Mouse (Mus musculus) retina, postnatal 1 day (tissue): Measurements from ENCODE around the gene Fam198a.

Experiments
- DNase-seq: peaks from one replicate; pipeline ENCODE4 v3.0.0-alpha.2; 2012

The Fam198a gene

DNA sequence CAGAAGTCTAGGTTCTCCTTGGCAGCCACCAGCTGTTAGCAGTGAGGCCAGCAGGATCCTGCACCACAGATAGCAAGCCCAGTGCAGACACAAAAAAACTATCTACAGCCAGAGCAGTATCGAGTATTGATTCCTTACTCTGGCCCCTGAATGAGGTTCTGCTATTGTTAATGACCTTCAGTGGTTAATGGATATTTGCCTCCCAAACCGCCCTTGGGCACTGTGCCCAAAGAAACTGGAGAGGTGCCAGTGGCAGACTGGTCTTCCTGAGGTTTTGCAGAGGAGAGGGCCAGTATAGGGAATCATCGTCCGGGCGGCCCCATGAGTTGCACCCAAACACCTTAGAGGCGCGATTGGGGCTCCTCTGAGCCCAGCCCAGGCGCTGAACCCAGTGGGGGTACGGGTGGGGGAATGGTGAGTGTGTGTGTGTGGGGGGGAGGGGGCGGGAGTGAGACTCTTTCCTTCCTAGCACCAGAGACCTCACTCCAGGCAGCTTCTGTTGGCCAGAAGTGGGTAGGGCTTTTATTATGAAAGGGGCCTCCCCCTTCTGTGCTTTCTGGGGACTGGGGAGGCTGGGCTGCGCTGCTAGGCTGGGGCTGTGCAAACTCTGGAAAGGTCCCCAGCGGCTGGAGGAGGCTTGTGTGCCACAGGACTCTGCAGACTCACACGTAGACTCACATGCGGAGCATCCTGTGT lies at the start of gene Fam198a:
Gene Fam198a, plus strand, starts transcription at position 571 of the 696 bp plus-strand sequence.
- DNase-seq = peak; percentile 87

DNA sequence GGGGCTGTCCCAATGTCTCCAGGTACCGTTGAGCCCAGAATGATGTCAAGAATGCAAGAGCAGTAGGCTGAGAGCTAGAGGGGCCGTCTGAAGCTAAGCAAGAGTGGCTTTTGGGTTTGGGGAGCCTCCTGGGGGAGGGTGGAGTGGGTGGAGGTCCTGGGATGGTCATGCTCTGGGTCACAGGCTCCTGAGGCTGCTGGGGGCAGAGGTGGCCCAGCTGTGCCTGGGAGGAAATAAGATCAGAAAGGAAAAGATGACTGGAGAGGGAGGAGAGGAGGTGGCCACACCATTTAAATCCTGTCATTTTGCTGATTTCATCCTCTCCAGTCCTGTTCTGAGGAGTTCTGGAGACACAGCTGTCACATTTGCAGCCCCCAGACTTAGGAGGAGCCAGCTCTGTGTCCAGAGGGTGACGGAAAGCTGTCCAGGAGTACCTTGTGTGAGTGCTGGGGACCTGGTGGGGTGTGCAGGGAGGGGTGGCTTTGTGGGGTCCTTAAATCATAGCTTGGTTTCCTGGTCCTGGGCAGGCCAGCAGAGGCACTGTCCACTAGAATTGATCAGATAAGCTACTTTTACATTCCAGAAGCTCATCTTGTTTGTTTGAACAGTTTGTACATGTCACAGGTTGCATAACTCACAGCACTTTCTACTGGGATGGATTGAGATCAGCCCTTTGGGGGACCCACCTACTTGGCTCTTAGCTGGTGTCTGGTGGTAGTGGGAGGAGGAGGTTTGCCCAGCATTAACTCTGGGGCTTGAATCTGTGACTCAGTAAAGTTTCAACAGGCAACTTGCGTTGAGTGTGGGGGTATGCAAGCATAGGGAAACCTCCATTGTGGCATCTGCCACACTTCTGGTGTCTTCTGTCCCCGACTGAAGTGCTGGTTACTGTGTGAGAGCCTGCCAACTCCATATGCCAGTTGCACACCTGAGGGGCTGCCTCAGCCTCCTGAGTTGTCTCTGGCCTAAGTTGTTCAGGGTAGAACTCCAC lies 48.8 kb upstream of the Fam198a start:
- DNase-seq = no peak

DNA sequence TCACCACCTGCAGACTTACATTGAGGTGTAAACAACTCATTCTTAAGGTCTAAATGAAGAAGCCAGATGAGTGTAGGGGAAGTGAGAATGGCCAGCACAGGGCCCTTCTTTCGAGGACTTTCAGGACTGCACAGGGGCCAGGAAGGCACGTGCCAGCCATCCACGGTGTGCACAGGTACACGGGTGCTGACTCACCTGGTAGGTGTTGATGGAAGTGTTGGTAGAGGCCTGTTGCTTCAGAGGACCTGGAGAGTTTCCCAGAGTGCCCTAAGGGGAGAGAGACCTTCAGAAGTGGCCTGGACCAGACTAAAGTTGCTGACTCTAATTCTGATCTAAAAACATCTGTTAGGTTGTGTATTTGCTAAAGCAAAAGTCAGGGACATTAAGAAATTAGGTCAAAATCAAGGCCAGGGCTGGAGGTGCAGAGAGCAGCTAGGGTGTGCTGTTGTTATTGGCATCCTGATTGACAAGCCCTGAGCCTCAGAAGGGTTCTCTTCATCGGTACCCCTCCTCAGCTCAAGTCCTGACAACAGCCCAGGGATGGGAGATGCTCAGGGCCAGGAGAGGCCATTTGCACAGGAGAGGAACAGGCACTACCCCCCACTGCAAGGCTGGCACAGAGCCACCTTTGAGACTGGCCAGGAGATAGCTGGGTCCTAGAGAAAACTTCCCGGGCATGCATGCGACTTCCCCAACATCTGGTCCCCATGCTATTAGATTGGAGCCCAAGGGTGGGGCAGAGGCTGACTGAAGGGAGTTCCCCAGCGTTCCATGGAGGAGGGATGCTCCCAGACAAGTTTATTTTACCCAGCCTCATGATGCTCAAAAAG lies 47.1 kb upstream of the Fam198a start:
- no peak for DNase-seq

DNA sequence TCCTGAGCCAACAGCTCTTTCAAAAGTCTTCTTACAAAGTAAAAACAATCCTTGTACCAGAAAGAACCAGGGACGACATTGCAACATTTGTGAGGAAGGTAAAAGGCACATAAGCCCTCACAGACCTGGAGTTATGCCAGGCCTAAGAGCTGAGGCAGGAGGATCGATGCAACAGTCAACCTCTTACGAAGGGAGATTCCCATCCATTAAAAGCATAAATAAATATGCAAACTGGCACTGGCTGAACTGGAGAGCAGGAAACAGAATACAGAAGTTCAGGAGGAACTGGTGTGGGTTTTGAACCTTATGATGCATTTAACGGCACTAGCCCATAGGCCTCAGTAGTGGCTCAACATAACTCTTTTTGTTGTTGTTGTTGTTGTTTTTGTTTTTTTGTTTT lies 46.5 kb upstream of the Fam198a start:
- DNase-seq = no peak

DNA sequence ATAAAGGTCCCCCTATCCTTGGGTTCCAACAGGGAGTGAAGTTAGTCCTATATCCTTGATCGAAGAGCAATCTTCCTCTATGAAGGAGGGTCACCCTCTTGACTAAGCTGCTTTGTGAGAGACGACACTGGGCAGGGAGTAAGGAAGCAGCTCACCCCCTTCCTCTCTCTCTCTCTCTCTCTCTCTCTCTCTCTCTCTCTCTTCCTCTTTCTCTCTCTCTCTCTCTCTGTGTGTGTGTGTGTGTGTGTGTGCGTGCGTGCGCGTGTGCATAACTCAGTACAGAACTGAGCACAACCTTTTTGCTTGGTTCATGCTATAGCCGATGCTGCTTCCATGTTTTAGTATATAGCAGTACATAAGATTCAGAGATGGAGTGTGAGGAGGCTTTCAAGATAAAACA lies 45.8 kb upstream of the Fam198a start:
- DNase-seq = no peak

DNA sequence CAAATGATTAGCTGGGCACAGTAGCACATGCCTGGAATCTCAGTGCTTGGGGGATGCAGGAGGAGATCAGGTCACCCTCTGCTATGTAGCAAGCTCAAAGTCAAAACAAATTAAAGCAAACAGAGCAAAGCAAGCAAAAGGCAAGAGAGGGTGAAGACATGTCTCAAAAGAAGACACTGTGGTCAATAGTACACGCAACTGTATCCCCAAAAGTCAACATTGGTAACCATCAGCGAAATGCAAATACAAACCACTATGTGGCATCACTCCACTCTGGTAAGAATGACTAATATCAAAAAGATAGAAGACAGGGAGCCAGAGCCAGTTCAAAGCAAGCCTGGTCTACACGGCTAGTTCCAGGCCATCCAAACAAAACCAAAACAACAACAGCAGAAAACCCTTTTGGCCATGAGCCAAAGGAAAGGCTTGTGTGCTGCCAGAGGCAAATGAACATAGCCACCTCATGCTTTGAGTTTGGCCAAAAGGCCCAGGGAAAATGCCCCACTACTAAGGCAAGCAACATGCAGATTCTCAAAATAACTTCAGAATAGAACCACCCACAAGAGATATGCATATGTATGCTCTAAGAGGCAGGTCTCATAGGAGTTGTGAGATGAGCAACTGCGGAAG lies 45.1 kb upstream of the Fam198a start:
- no peak for DNase-seq

DNA sequence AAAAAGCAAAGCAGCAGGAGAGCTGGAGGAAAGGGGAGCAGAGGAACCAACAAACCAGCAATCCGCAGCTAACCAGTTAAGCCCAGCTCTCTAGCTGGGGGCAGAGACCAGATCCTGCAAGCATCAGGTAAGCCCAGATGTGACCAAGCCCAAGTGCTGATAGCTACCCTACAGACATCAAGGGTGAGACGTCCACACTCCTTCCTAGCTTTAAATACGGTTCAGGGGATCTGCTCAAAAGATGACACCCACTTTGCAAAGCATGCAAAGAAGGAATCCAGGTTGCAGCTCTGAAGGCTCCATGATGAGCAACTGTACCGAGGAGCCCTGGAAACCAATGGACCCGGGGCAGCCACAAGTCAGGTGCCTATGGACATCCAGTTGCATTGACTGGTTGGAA lies 44.3 kb upstream of the Fam198a start:
- DNase-seq = no peak

DNA sequence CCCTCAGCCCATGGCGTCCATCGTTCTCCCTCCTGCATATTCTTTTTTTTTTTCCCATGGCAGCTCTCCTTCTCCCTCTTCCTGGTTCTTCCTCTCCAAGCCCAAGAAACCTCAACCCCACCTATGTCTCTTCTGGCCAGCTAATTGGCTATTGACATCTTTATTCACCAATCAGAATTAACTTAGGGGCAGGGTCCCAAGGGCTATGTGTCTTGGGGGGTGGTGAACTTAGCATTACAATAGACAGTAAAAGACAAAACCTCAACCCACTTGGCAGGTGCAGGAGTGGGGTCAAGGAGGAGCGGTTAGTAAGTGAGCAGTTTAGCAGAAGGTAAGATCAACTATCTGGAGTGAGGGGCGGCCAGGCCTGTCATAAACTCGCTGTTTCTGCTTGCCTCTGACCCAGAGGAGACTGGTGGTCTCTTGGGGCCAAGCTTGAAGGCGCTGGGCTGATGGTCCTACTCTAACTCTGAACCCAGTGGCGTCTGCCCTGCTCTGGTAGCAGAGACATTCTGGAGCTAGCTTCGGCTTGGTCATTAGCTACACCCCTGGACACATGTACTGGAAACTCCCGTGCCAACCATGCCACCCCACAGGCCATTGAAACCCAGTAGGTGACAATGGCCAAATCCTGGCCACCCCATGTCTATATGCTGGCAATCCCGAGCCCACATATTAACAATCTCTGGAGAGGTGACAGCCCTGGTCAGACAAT lies 43.3 kb upstream of the Fam198a start:
- no peak for DNase-seq

DNA sequence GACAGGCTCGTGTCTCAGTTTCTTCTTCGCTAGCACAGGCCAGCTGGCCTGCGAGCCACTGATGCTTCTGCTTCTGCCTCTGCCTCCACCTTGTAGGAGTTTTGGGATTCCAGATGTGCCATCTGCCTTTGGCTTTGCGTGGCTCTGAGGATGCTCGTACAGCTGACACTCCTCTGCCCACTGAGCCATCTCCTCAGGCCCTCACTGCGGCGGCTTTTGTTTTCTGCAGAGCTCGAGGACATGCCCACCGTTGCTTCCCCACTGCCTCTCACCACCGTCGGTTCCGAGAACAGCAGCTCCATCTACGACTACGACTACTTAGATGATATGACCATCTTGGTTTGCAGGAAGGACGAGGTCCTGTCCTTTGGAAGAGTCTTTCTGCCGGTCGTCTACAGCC lies 42.5 kb upstream of the Fam198a start:
- no peak for DNase-seq

DNA sequence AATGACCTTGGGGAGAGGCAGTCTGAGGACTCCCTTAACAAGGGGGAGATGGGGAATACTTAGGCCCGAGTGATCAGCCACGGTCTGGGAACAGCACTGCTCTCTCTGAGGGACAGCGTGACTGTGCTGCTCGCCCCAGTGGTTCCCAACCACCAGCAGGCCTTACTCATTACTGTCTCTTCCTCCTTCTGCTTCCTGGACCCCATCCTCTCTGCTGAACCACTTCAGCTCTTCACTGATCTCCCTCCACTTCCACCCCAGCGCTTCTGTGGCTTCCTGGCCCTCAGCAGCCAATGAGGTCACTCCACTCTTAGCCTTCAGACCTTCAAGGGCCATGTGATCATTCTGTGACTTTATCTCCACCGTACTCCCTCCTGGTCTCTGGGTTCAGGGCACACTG lies 41.2 kb upstream of the Fam198a start:
- DNase-seq = no peak

DNA sequence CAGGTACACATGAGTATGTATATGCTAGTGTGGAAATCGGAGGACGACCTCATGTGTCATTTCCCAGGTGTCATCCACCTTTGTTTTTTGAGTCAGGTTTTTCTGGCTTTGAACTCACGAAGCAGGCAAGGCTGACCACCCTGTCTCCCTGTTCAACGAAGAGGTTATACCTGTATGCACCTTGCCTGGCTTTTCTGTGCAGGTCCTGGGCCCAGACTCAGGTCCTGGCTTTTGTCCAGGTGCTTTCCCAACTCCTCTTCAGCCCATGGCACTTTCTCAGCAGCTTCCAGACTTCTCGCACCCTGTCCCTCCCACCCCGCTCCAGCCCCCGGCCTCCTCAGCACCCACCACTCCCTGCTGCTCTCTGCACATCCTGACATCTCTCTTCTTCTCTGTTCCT lies 39.6 kb upstream of the Fam198a start:
- DNase-seq = no peak

DNA sequence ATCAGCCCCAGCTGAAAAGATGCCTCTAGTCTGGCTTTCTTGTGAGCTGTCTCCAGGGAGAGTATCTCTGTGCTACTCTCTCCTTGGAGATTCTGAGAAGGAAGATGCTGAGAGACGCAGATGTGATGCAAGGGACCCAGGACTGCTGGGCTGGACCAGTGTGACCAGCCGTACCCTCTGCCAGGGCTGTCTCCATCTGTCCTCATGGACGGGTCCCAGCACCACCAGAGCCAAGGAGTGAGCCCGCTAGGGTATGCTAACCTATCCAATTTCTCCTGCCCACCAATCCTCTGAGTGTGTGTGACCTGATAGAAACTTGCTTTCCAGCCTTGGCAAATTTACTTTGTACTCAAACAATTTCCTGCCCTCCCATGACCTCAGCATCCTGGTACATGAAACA lies 38.0 kb upstream of the Fam198a start:
- no peak for DNase-seq

DNA sequence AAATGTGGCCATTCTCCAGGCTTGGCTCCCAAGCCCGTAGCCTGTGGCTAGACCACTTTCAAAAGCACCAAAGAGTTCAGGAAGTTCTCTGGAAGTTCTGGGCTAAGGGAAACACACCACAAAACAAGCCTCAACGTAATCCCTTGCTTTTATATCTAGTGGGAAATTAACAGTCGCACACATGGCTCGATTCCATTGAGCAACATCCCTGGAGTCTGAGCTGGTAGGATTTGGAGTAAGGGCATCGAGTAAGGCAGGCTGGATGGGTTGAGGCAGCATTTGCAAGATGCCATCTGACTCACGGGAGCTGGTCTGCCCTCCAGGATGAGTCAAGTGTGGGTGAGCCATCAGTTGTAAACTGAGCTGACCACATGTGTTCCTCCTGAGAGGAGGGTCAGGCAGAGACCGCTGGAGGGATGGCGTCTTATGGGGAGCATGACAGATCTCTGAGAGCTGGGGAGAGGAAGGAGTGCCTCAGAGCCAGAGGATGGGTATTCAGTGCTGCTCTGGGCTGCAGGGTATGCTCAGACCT lies 36.5 kb upstream of the Fam198a start:
- DNase-seq = no peak

DNA sequence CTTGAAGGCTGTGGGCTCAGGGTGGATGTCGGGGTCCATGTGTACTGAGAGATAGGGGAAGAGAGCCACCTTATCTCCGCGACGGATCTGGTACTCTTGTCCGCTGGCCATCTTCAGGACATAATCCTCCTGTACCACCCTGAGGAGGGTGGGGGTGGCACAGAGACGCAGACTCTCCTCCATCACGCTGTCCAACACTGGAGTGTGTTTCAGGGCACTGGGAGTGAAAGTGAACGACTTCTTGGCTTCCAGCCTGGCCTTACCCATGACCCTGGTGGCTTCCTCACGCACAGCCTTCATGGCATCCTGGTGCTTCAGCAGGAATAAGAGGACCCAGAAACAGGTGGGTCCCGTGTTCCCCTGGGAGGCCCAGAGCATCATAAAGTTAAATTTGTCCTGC lies 35.7 kb upstream of the Fam198a start:
- DNase-seq = no peak

DNA sequence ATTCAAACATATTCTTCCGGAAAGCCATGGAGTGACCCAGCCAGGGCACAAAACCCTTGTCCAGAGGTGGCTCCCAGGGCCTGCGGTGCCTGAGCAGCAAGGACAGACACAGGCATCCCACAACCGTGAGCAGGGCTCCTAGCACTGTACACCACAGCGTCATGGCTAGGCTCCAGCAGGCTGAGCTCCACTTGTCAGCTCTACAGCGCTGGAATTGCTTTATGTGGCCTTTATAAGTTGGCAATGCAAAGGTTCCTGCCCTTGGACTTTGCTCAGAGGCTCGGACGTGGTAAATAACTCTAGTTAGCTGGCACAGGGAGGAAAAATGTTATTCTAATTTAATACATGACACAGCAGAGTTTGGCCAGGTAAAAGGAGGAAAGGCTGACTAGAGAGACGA lies 34.7 kb upstream of the Fam198a start, which contains the start of gene Cyp8b1:
Gene Cyp8b1, minus strand, starts transcription at position 204 of the 400 bp plus-strand sequence.
- DNase-seq = no peak

DNA sequence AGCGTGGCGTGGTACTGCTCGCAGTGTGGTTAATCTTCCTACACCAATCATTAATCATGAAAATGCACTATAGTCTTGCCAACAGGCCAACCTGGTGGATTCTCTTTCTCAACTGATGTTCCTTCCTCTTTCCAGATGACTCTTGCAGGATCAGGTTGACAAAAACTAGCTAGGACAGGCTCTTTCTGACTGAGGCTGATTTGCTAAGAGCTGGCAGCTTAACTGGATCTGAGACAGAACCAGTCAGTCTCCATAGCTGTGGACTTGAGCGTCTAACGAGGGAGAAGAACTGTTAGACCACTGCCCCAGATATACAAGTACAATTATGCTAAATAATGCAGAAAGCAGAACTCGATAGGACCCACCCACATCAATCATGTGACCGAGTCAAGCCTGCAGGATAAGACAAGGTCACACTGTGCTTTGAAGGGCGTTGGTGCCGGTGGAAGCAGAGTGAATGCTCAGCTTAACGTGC lies 31.7 kb upstream of the Fam198a start:
- no peak for DNase-seq

DNA sequence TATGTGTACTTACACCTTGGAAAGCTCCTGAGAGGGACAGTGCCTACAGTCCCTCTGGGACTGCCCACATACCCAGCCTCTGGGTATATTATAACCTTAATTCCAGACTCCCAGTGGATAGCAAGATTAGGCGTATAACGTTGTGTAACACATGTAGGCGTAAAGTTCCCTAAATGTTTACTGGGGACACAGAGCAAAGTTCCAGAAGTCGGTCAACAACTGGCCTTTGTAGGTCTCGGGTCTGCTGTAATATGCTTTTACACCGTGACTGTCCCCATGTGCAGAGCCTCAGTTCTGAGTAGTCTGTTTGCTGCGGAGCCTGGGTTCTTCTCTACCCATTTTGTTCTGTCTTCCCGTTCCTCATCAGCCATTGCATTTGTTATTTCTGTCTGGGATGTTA lies 27.3 kb upstream of the Fam198a start:
- DNase-seq = no peak

DNA sequence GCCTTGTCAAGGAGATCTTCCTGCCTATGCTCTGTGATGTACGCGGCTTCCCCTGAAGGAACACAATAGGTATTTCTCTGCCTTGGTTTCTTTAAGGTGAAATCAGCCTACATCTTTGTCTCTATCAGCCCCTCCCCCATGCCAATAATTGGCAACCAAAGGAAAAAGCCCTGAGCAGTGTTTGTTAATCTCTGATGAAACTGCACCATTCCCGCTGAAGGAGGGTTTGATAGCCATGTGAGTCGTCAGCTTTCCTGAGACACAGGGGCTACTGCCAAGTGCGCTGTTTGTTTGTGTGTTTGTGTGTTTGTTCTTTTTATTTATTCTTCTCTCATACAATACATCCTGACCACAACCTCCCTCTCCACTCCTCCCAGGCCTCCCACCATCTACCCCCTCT lies 26.9 kb upstream of the Fam198a start:
- no peak for DNase-seq

DNA sequence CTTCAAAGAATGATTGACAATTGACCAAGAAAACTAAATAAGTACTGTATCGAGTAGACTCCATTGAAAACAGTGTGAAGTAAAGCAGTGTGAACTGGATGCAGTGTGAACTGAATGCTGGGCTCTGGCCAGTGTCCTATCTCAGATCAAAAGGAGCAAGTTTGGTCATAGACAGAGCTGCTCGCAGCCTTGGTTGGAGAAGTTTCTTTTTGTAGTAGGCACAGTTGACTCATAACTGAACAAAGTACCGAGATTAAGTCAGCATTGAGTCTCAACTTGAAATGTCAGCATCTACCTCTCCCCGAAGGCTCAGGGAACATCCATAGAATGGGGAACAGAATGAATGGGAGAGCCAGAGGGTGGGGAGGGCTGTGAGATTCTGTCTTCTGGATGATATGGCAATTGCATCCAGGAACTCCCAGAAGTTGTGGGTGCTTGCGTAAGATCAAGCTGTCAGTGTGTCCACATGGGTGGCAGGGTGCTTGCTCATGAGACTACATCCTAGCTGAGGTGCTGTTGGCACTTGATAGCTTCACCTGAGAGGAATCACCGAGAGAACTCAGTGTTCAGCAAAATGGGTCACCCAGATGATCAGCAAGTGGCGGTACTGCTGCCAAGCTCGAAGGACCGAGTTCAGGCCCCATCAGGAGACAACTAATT lies 25.8 kb upstream of the Fam198a start:
- DNase-seq = no peak

DNA sequence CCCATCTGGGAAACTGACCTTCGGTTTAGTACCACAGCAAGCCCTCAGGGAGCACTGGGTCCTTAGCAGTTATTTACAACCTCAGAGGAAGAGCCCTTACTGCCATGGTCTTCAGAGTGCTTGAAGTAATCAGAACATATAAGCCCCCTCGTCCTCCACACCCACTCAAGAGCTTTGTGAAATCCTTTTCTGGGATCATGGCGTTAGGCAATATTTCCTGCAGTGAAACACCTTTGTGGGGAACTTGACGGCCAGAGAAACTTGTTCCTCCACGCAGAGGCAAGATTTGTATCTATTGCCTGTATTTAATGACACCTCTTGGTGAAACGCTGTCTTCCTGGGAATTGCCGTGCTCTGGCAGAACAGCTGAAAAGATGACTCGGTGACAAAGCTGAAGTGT lies 24.8 kb upstream of the Fam198a start:
- no peak for DNase-seq
